Mouse (Mus musculus) heart, adult 18-20 months (tissue): ENCODE results near the gene Ccdc85a. TPM values are rescaled to one million over a fixed set of nuclear protein-coding genes. Genes with fewer than 3 reads are reported as not detected.

ENCODE experiments used
- DNase-seq, 2 experiments: peaks; one replicate each; pipeline ENCODE4 v3.0.0; 2021 to 2022; ENCODE audit warnings: mixed read lengths in 1 of 2
- long read RNA-seq, 2 experiments: library from polyadenylated mRNA; stranded (forward); transcript quantifications; one replicate each; pipeline ENCODE4 v2.0.0; 2021
- total RNA-seq, 2 experiments: library from RNA; stranded (reverse); gene quantifications; 2 replicates each; pipeline ENCODE4 v1.2.3; 2021

Gene Ccdc85a
- total RNA-seq: 10 to 100 TPM; 11.0 to 11.3 TPM
- long read RNA-seq, experiment 1, full-length matches to known transcripts: 8 of 10 reads
- long read RNA-seq, experiment 1, partial matches to known transcripts: 1 of 10 reads
- long read RNA-seq, experiment 1, other reads (novel, unspliced or antisense): 1 of 10 reads
- long read RNA-seq, experiment 2, full-length matches to known transcripts: 5 of 8 reads
- long read RNA-seq, experiment 2, partial matches to known transcripts: 1 of 8 reads
- long read RNA-seq, experiment 2, other reads (novel, unspliced or antisense): 2 of 8 reads

- DNase-seq: peak; percentile 72 to 81
Measured at GRCm38 (mm10) chr11:28583911-28584434, at the start of gene Ccdc85a. Gene Ccdc85a, minus strand, starts transcription at chr11:28584324.

- DNase-seq: no peak
Measured at GRCm38 (mm10) chr11:28633571-28634125, 49.5 kb upstream of the Ccdc85a start.

- DNase-seq: no peak
Measured at GRCm38 (mm10) chr11:28633093-28633492, 49.0 kb upstream of the Ccdc85a start.

GRCm38 (mm10) chr11:28630771-28631170 lies 46.6 kb upstream of the Ccdc85a start:
- DNase-seq: no peak

GRCm38 (mm10) chr11:28610781-28611491 lies 26.8 kb upstream of the Ccdc85a start:
- DNase-seq: peak in 1 of 2 experiments; percentile 8

- peak; percentile 8 to 15 for DNase-seq
Measured at GRCm38 (mm10) chr11:28583138-28583910, 800 bp downstream of the Ccdc85a start.

GRCm38 (mm10) chr11:28582218-28582617 lies 1.9 kb downstream of the Ccdc85a start:
- peak; percentile 39 to 75 for DNase-seq

GRCm38 (mm10) chr11:28572423-28572822 lies 11.7 kb downstream of the Ccdc85a start:
- DNase-seq: no peak

GRCm38 (mm10) chr11:28556420-28556819 lies 27.7 kb downstream of the Ccdc85a start:
- no peak for DNase-seq

- DNase-seq: no peak
Measured at GRCm38 (mm10) chr11:28543429-28543828, 40.7 kb downstream of the Ccdc85a start.

GRCm38 (mm10) chr11:28541307-28541706 lies 42.8 kb downstream of the Ccdc85a start:
- no peak for DNase-seq

- no peak for DNase-seq
Measured at GRCm38 (mm10) chr11:28533286-28533685, 50.8 kb downstream of the Ccdc85a start.

- no peak for DNase-seq
Measured at GRCm38 (mm10) chr11:28501190-28501589, 82.9 kb downstream of the Ccdc85a start.

- DNase-seq: peak; percentile 11 to 15
Measured at GRCm38 (mm10) chr11:28497034-28497433, 87.1 kb downstream of the Ccdc85a start.

- DNase-seq: no peak
Measured at GRCm38 (mm10) chr11:28493362-28493761, 90.8 kb downstream of the Ccdc85a start.

- DNase-seq: peak; percentile 8 to 32
Measured at GRCm38 (mm10) chr11:28491330-28491729, 92.8 kb downstream of the Ccdc85a start.

GRCm38 (mm10) chr11:28484083-28484729 lies 99.9 kb downstream of the Ccdc85a start:
- DNase-seq: no peak

GRCm38 (mm10) chr11:28477088-28477487 lies 107.0 kb downstream of the Ccdc85a start:
- DNase-seq: no peak

- DNase-seq: peak; percentile 9 to 48
Measured at GRCm38 (mm10) chr11:28465726-28466125, 118.4 kb downstream of the Ccdc85a start.

GRCm38 (mm10) chr11:28464926-28465325 lies 119.2 kb downstream of the Ccdc85a start:
- no peak for DNase-seq

GRCm38 (mm10) chr11:28459165-28459564 lies 125.0 kb downstream of the Ccdc85a start:
- no peak for DNase-seq

- no peak for DNase-seq
Measured at GRCm38 (mm10) chr11:28439877-28440276, 144.2 kb downstream of the Ccdc85a start.
